In the genomic region with DNA sequence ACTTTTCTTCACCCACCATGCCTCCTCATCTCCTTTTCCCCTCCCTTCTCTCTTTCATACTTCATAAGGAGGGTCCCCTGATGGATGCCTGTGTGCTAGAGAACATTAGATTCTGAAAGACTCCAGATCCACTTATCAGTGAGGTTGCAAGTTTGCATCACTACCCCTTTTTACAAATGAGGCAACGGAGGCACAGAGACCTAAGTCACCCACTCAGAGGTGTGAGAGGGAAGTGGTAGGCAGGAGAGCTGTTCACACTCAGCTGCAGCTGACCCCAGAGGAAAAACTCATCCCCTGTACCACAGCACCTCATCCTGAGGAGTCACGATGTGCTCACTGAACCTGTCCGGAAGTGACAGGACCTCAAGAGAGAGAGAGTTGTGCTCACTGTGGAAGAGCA, we compare ENCODE assay signal across 19 mouse cellular contexts. TPM values are rescaled to one million over a fixed set of nuclear protein-coding genes. Genes with fewer than 3 reads are reported as not detected.
A peak's percentile ranks its signal among the peaks of the same experiment; 100 is the strongest.
DNase-seq lines count a peak whose midpoint lies in the region; ATAC-seq lines count a peak whose summit lies in the region.
"Had no signal": no experiment of that assay in that cellular context is flagged by ENCODE, and none has a peak within 500 bp of the region (broad histone marks: within the 10 kb centered on the region; RNA-seq: fewer than 3 reads in every experiment).

No protein-coding gene starts in this region.

- 70% methylated on average over 3 of the region's 3 CpGs for WGBS in lung, embryonic 16.5 days
- WGBS in forebrain, embryonic 14.5 days: 87% methylated on average over 3 of the region's 3 CpGs

- H3K4me2 ChIP-seq in lung, embryonic 16.5 days (ENCODE audit: low read depth, low read length): no peak overlapping the region
- H3K4me2 ChIP-seq in forebrain, embryonic 14.5 days (ENCODE audit: low read length): no peak overlapping the region
- H3K4me2 ChIP-seq: embryonic facial prominence, embryonic 12.5 days; forebrain, embryonic 13.5 days had no signal

- H3K36me3 ChIP-seq in lung, embryonic 16.5 days (ENCODE audit: control insufficient read depth, insufficient read depth, low read length): no peaks in the 10 kb centered on the region
- no peaks in the 10 kb centered on the region for H3K36me3 ChIP-seq in forebrain, embryonic 14.5 days (ENCODE audit: control insufficient read depth, insufficient read depth, low read length)
- H3K36me3 ChIP-seq: embryonic facial prominence, embryonic 10.5 days; embryonic facial prominence, embryonic 12.5 days had no signal

- no peak overlapping the region for H3K9ac ChIP-seq in lung, embryonic 16.5 days (ENCODE audit: low read length)
- H3K9ac ChIP-seq in forebrain, embryonic 14.5 days (ENCODE audit: low read length): no peak overlapping the region
- H3K9ac ChIP-seq: embryonic facial prominence, embryonic 12.5 days; forebrain, embryonic 13.5 days had no signal

- no peak overlapping the region for H3K4me3 ChIP-seq in lung, embryonic 16.5 days (ENCODE audit: low read length)
- no peak overlapping the region for H3K4me3 ChIP-seq in forebrain, embryonic 14.5 days (ENCODE audit: low read depth, low read length)
- H3K4me3 ChIP-seq: embryonic facial prominence, embryonic 10.5 days; embryonic facial prominence, embryonic 12.5 days; forebrain, embryonic 13.5 days had no signal

- no peaks in the 10 kb centered on the region for H3K9me3 ChIP-seq in lung, embryonic 16.5 days (ENCODE audit: control insufficient read depth, low read length)
- no peaks in the 10 kb centered on the region for H3K9me3 ChIP-seq in forebrain, embryonic 14.5 days (replicated peaks; ENCODE audit: control insufficient read depth, low read length)
- H3K9me3 ChIP-seq: embryonic facial prominence, embryonic 10.5 days; embryonic facial prominence, embryonic 12.5 days; forebrain, embryonic 13.5 days had no signal

- no peak for DNase-seq in lung, postnatal 25 days (ENCODE audit: low spot score)
- no peak for DNase-seq in forebrain, embryonic 14.5 days (ENCODE audit: low spot score)
- no peak for DNase-seq in adrenal gland, postnatal 25 days
- DNase-seq: adrenal gland, adult 2 months; adrenal gland, postnatal 10 days; adrenal gland, postnatal 36 days; cerebellum, adult 11-12 months; cerebellum, adult 2 months; cerebellum, adult 9-10 months; cerebellum, postnatal 10 days; cerebellum, postnatal 25 days had no signal

- H3K27ac ChIP-seq in lung, embryonic 16.5 days (ENCODE audit: low read length): peak overlapping the region; percentile 67
- no peak overlapping the region for H3K27ac ChIP-seq in forebrain, embryonic 14.5 days (ENCODE audit: low read depth, low read length)
- H3K27ac ChIP-seq: embryonic facial prominence, embryonic 10.5 days; embryonic facial prominence, embryonic 12.5 days; forebrain, embryonic 13.5 days had no signal

- peaks cover 2% of the 10 kb centered on the region for H3K4me1 ChIP-seq in lung, embryonic 16.5 days (replicated peaks; ENCODE audit: control insufficient read depth, insufficient read depth, low read length)
- H3K4me1 ChIP-seq in forebrain, embryonic 14.5 days (ENCODE audit: control insufficient read depth, insufficient read depth, low read length): no peaks in the 10 kb centered on the region
- H3K4me1 ChIP-seq: embryonic facial prominence, embryonic 10.5 days; embryonic facial prominence, embryonic 12.5 days; forebrain, embryonic 13.5 days had no signal

- H3K27me3 ChIP-seq in lung, embryonic 16.5 days (ENCODE audit: control insufficient read depth, insufficient read depth, low read depth, low read length): no peaks in the 10 kb centered on the region
- H3K27me3 ChIP-seq in forebrain, embryonic 14.5 days (replicated peaks; ENCODE audit: control insufficient read depth, insufficient read depth, low read length): no peaks in the 10 kb centered on the region
- H3K27me3 ChIP-seq: embryonic facial prominence, embryonic 12.5 days; forebrain, embryonic 13.5 days had no signal

- no peak for ATAC-seq in lung, embryonic 16.5 days (ENCODE audit: low read depth)
- ATAC-seq in granulocyte monocyte progenitor cell, adult 5-6 weeks (replicated peaks; ENCODE audit: poor library complexity, severe bottlenecking): peak; percentile 71
- ATAC-seq in megakaryocyte, adult 5-6 weeks (ENCODE audit: poor library complexity, severe bottlenecking): peak; percentile 84
- no peak for ATAC-seq in forebrain, embryonic 14.5 days
- ATAC-seq: forebrain, embryonic 13.5 days; forebrain, embryonic 16.5 days had no signal

RNA-seq across cellular contexts. Expression of a gene that starts 47.5 kb away (rescaled TPM):
- polyA plus RNA-seq in lung, embryonic 16.5 days (2015; fragmentation: Nextera tagmentation; extraction: Ambion mirVana): 831 and 1,077 TPM in 2 replicates
- total RNA-seq in granulocyte monocyte progenitor cell, adult 5-6 weeks (2014; fragmentation: Nextera tagmentation): 131 and 141 TPM in 2 replicates
- 53.6 and 57.1 TPM in 2 replicates for total RNA-seq in granulocyte monocyte progenitor cell, adult 5-6 weeks (2017)
- 677 and 692 TPM in 2 replicates for total RNA-seq in megakaryocyte, adult 5-6 weeks (2015)
- total RNA-seq in megakaryocyte, adult 5-6 weeks (2017): 321 and 348 TPM in 2 replicates
- 14.4 and 20.7 TPM in 2 replicates for polyA plus RNA-seq in forebrain, embryonic 14.5 days (2014; fragmentation: Nextera tagmentation; extraction: Ambion mirVana)
- total RNA-seq in adrenal gland, postnatal 25 days (2021): 137 and 159 TPM in 2 replicates
- total RNA-seq: MEL had no signal

Comparison
In these comparisons a context has a peak if more than half of its experiments do, and no peak if none do; other contexts are left out.
1. ATAC-seq: peak in granulocyte monocyte progenitor cell, adult 5-6 weeks (single experiment) and megakaryocyte, adult 5-6 weeks (single experiment); none in lung, embryonic 16.5 days (single experiment) and forebrain, embryonic 14.5 days (single experiment).